Mouse (Mus musculus) retina, postnatal 1 day (tissue): Measurements from ENCODE around the gene Jazf1.

ENCODE experiments used
- DNase-seq: peaks from one replicate; pipeline ENCODE4 v3.0.0-alpha.2; 2012

Gene Jazf1

DNA sequence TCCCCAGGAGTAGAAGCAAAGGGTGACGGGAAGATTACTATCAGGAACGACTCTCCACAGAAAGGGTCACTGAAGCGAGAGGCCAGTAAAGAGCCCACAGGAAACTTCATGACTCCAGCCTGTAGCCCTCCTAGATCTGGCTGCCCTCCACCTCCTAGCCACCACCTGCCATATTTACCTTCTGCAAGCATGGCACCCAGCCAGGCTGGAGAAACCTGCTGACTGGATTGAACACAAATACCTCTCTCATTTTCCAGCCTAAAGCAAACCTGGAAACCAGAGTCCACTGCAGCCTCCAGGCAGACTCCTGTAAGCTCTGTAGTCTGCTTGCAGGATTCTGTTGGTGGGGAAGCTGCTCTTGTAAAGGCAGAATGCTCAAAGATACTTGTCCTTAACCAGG lies 62.4 kb downstream of the Jazf1 start:
- no peak for DNase-seq

DNA sequence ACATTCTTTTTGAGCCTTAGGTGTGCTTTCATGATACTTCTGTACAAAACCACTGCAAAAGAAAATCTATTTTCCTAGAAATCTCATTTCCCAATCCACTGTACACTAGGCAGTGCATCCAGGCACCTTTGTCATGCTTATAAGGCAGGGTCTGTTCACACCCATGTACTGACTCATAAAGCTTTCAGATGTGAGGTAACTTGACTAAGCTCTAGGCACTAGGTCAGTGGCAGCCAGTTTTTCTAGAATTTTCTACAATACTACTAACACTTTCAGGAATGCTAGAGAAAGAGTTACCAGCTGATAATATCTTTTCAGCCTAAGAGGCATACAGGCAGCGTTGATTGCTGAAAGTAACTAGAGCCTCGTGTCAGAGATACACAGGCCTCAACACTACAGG lies 62.9 kb downstream of the Jazf1 start:
- no peak for DNase-seq

DNA sequence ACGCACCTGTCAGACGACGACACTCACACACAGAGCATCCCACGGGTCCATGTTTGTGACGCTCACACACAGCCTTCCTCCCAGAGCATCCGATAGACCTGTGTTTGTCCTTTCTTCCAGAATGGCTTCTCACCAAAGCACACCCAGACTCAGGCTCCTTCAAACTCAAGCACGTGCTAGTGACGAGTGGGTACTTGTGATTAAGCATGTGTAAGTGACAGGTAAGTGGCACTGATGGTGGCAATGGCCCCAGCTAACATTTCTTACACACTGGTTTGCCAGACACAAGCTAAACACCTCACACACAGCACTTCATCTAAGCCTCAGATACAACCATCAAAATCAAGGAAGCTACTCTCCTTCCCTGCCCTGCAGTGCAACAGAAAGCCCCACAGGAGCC lies 77.6 kb downstream of the Jazf1 start:
- DNase-seq = no peak

DNA sequence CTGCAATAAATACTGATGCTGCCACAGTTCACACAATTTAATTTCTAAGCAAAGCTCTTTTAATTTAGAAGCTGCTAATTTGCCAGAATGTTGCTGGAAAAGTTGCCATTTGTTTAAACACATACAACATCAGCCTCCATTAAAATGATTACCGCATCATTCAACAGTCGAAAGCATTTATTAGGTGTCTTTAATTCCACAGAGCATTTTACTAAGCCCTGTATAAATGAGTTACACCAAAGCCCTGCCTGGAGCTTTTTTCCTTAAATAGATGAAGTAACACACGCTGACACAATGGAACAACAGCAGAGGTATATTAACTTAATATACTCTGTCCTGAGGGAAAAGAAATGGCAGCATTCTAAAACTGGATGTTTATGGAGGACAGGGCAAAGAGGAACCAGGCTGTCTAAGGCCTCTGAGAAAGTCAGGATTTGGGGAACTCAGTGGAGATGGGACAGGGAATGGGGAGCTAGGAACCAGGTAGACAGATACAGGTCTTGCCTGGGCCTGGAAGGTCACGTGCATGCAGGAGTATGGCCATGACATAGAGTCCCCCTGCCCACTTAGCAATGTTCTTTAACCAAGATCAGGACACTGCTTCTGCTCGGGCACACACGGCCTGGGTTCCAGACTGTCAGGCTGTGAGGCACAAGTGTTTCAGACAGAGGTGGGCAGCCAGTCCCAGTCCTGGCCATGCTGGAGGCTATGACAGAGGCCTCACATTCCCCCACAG lies 80.4 kb downstream of the Jazf1 start:
- DNase-seq = no peak

GRCm38 (mm10) chr6:52987391-52987790 lies 81.0 kb downstream of the Jazf1 start:
- peak; percentile 69 for DNase-seq

GRCm38 (mm10) chr6:52982175-52982574 lies 86.3 kb downstream of the Jazf1 start:
- no peak for DNase-seq

DNA sequence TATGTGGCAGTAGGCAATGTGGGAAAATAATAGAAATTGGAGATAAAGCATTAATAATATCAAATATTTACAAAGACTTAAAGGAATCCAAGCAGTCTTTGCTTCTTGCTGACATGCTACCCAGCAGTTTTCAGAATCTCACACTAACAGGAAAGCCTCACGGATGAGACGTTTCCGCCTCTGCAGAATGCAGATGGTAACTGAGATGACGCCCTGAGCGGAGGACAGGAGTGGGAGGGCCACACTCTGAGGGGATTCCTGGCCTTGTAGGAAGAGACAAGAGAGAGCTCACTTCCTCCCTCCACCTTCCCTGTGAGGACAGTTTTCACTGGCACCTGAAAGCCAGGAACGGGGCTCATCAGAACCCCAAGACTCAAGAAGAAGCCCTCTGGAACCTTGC lies 88.9 kb downstream of the Jazf1 start:
- DNase-seq = no peak

DNA sequence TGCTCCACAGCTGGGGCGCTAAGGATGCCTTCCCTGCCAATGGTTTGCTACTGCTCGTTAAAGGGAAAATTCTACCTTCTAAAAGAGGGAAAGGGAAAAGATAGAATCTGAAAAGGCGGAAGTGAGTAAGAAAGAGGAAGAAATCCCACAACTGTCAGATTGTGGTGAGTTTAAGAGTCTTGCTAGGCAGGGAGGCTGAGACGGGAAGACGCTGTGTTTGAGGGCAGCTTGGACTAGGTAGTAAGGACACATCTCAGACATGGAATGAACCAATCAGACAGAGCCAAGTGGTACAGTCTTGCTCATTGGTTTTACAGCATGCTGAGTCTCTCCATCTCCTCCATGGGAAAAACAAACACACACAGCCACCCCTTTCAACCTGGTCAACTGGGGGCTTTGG lies 95.1 kb downstream of the Jazf1 start:
- no peak for DNase-seq

DNA sequence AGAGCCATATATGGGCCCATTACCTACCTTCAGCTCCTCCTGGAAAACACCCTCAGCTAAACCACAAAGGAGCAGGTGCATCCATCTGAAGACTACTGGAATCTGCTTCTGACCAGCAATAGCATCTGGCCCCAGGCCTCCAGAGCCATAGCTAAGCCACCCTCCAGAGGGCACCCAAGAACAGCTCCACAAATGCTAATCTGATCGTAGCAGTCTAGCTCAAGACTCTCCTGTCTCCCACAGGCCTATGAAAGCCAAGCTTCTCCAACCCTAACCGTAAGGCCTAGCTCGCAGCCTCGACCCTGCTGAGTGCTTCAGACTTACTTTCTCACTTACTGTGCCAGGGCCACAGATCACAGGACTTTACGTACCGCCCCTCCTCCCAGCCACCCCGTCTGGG lies 96.3 kb downstream of the Jazf1 start:
- DNase-seq = no peak

DNA sequence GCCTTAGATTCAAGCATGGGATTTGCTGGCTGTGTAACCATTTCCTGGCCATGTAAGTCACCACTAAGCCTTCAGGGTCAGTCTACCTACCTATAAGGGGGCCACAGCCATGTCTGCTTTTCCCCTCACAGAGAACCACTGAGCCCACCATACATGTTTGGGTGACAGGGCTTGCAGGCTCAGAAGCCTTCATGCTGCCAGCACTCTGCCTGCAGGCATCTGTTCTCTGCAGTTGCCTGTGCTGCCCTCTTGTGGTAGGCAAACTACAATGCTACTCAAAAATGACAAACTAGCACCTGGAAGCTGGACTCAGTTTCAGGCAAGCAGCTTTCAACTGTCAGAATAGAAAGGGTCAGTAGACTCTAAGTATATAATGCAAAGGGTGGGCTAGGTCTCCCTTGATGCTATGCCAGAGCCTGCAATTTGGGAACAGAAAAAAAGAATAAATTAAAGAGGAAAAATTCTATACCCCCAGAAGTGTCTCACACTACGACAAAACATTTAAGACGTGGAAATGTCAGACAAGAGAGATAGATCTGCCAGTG lies 98.6 kb downstream of the Jazf1 start:
- DNase-seq = peak; percentile 83

- no peak for DNase-seq
These were observed 100.0 kb downstream of the Jazf1 start for GRCm38 (mm10) chr6:52968346-52968891.

DNA sequence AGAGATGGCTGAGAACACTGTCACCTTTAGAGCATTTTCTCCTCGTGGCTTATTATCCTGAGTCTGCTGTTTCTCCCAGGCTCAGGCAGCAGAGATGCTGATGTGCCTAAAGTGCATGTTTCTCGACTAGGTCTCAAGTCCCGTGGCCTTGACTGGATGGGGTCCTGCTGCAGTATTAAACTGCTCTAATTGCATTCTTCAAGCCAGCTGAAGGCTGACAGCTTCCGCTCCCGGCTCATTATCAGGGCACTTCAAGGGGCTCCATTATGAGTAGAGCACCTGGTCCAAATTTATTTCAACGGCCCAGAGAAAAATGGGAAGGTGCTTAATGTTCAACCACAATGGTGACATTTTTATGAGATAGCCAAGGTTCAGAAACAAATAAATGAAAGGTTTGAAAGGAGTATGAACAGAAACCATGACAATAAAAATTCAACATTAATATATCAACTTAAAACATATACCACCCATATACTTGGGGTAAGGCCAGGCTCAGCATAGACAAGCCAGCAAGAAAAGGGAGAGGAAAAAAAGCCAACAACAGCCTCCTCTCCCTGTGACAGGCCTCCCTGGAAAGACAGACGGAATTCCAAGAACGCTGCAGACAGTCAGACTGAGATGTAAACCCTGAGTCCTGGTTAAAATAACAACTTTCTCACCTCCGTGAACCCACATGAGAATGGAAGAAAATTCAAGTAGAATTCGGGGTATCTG lies 100.7 kb downstream of the Jazf1 start:
- DNase-seq = no peak

GRCm38 (mm10) chr6:52966001-52966400 lies 102.4 kb downstream of the Jazf1 start:
- no peak for DNase-seq

DNA sequence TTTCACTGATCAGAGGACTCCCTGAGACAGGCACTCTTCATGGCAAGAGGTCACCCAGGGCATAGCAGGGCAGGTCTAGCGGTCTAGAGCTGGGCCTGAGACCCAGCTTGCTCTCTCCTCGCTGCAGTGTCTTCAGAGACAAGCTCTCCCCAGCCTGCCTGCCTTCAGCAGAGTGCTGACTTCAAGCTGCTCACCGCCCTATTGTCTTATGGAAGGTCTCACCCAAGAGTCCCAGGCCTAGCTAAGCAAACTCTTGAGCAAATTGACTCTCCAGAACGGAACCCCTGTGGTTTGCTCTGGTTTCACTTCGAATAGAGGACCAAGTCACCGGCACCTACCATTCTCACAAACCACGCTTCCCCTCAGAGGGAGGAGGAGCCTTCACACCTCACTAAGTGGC lies 103.1 kb downstream of the Jazf1 start:
- no peak for DNase-seq

- peak; percentile 54 for DNase-seq
These were observed 104.4 kb downstream of the Jazf1 start for GRCm38 (mm10) chr6:52963840-52964690.

DNA sequence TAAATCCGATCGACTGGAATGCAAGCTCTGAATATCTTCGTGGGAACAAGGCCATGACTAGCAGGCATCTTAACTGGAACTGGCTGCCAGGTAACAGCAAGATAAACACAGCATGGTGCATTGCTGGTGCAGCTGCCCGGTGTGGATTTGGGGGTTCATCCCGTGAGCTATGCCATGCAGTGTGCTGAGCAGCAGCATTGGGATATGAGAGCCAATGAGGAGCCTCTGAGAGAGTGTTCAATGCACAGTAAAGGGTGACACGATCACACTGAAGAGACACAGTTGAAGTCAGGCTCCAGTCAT lies 105.0 kb downstream of the Jazf1 start:
- DNase-seq = peak; percentile 64

DNA sequence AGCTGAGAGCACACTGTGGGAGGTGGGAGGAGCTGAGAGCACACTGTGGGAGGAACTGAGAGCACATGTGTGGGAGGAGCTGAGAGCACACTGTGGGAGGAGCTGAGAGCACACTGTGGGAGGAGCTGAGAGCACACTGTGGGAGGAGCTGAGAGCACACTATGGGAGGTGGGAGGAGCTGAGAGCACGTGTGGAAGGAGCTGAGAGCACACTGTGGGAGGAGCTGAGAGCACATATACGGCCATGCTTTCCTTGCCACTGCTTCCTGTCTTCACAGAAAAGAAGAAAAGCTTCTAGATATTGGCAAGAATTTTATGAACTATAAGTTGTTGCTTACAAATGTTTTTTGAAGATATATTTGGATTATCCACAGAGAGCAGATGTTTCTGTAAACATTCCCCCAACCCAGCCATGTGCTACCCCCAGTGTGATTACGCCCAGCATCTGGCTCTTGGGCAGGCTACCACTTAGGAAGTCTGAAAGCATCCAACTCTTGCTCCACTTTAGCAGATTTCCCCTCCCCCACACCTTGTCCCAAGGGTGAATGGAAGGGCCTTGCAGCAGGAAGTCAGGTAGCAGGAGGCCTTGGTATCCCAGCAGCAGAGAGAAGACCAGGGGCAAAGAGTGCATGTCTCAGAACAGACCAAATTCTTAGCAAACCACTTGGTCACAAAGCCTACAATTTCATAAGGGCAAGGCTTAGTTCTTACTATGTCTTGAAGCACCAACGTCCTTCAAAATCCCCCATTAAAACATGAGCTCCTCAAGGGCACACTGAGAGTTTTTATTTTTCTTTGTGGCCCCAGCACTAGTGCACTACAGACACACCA lies 105.6 kb downstream of the Jazf1 start:
- DNase-seq = no peak

DNA sequence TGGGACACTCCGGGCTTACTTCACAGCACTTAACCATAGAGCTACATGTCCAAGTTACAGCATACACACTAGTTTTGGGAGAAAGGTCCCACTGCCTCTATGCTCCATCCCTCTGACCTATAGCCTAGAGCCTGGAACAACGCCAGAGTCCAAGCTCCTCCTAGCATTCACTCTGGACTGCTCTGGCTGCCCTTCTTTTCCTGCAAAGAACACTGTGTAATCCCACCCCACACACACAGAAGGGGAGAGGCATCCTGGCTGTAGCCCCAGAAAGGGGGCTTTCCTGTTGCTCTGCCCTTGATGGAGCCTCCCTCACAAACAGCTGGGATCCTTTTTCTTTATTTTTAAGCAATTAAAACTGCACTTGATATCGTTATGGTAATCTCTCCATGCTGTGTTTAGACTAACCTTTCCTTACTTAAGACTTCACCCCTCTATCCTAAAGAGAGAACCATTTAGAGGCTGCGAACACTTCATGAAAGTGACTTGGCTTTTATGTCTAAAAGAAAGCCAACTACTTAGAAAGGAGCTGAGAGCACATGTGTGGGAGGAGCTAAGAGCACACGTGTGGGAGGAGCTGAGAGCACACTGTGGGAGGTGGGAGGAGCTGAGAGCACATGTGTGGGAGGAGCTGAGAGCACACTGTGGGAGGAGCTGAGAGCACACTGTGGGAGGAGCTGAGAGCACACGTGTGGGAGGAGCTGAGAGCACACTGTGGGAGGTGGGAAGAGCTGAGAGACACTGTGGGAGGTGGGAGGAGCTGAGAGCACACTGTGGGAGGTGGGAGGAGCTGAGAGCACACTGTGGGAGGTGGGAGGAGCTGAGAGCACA lies 106.6 kb downstream of the Jazf1 start:
- peak; percentile 41 for DNase-seq

DNA sequence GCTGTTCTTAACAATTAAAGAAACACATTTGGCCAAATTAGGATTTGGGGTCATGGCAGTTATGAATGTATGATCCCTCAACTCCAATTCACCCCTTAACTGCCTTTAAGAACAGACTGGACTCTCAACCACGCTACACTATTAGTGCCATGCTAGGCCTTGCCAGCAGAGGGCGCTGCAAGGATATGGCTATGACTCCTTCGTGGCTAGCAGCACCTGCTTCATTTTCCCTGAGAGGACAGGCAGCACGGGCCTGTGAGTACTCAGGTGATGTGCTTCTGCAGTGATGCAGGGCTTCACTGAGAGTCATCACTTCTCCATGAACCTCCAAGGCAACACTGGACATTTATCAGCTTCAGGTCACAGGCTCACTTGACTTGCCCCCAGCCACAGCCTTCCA lies 110.7 kb downstream of the Jazf1 start:
- DNase-seq = peak; percentile 78

DNA sequence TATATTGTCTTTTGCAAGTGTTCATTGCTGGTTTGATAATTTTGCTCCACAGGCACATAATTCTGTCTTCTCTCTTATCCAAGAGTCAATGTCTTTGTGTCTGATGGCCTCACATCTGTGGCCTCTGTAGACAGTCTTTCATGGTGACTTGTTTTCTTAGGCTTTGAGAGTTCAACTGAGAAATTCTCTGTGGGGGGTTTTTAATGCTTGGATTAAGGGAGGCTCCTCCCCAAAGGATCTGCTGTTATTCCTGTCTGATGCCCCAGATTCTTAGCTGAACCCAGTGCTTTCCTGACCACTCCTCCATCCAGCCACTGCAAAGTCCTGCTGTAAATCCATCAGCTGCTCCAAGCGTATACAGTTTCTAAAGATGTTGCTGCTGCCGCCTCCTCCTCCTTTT lies 112.3 kb downstream of the Jazf1 start:
- DNase-seq = peak; percentile 68

DNA sequence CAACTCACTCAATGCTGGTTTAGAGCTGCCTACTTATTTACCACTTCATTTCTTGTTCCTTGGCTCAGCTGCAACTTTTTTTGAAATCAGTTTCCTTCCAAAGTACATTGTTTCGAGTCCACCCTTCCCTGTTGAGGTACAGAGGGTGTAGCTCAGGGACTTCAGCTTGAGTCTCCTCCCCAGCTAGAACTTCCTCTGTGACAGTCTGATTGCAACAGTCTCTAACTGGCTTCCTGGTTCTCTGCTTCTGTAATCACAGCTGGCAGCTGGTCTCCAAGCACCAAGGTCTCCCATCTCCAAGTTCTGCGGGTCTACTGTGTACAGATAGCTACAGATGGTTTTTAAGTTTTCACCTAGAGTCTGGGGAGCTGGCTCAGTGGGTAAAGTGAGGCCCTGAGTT lies 113.1 kb downstream of the Jazf1 start:
- no peak for DNase-seq
